15 mouse cellular contexts compared by ENCODE assay signal in genomic region chr3:69364151-69364550, GRCm38 (mm10).
"Had no signal": no experiment of that assay in that cellular context is flagged by ENCODE, and none has a peak within 500 bp of the region (broad histone marks: within the 10 kb centered on the region; RNA-seq: fewer than 3 reads in every experiment).

No protein-coding gene starts in this region.

- H3K27ac ChIP-seq: left cerebral cortex, adult 2 months; limb, embryonic 10.5 days; liver, embryonic 13.5 days; lung, embryonic 15.5 days; macrophage; neural tube, embryonic 15.5 days had no signal

- H3K27me3 ChIP-seq: liver, embryonic 13.5 days; lung, embryonic 15.5 days; megakaryocyte, embryonic 14.5 days; neural tube, embryonic 15.5 days had no signal

- H3K9ac ChIP-seq: liver, embryonic 13.5 days; liver, postnatal 0 days; lung, embryonic 15.5 days; neural tube, embryonic 15.5 days had no signal

- H3K9me3 ChIP-seq: limb, embryonic 10.5 days; liver, embryonic 13.5 days; lung, embryonic 15.5 days; megakaryocyte, embryonic 14.5 days; neural tube, embryonic 15.5 days had no signal

- H3K36me3 ChIP-seq: limb, embryonic 10.5 days; liver, embryonic 13.5 days; lung, embryonic 15.5 days; neural tube, embryonic 15.5 days had no signal

- H3K4me2 ChIP-seq: liver, embryonic 13.5 days; lung, embryonic 15.5 days; neural tube, embryonic 15.5 days had no signal

- H3K4me1 ChIP-seq: lung, embryonic 15.5 days; megakaryocyte, embryonic 14.5 days had no signal

- ATAC-seq: liver, postnatal 0 days had no signal

- H3K4me3 ChIP-seq: left cerebral cortex, adult 2 months; limb, embryonic 10.5 days; liver, embryonic 13.5 days; lung, embryonic 15.5 days; megakaryocyte, embryonic 14.5 days; myocyte; neural tube, embryonic 15.5 days had no signal

- DNase-seq: kidney, adult 8-10 months; kidney, postnatal 25 days; liver, embryonic 13.5 days; liver, postnatal 0 days; lung, postnatal 14 days; right cerebral cortex, adult 18-20 months; right cerebral cortex, postnatal 25 days; thymus, postnatal 36 days had no signal
